Mouse (Mus musculus): Measurements from ENCODE around the gene Bmpr2. TPM values are rescaled to one million over a fixed set of nuclear protein-coding genes. Genes with fewer than 3 reads are reported as not detected.
A peak's percentile ranks its signal among the peaks of the same experiment; 100 is the strongest.

The Bmpr2 gene
- polyA plus RNA-seq, 1 experiment from 2014 or later, result 11.9 TPM

DNA sequence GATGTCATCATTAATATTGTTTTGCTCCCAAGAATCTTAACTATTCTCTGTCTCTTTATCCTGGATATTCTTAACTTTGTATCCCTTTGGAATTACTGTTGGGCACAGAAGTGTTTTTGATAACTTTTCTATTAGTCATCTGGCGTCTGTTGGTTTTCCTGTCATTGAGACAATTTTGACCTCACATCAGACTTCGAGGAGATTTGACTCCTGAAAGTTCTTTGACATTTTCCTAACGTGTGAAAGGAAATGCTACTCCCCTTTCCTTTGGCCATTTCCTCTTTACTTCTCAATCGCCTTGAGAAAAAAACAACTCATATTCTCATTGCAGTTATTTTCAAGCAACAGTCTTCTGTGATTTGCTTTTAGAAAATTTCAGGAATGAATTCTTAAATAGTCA, 2.1 kb downstream of the Bmpr2 start:
- Histone ChIP-seq H3K4me3 (ENCODE audit: low read depth, low read length) (peak overlapping the region; percentile 94), H3K4me2 (ENCODE audit: low read depth, low read length) (peak overlapping the region; percentile 57), H3K36me3 (replicated peaks; ENCODE audit: control insufficient read depth, insufficient read depth, low read depth, low read length) (no peaks in the 10 kb centered on the region), H3K9ac (replicated peaks; ENCODE audit: low read length) (no peak overlapping the region), H3K9me3 (replicated peaks; ENCODE audit: control insufficient read depth, low read length) (no peaks in the 10 kb centered on the region), H3K4me1 (ENCODE audit: control insufficient read depth, insufficient read depth, low read length) (no peaks in the 10 kb centered on the region), H3K27me3 (ENCODE audit: control insufficient read depth, insufficient read depth, low read length) (no peaks in the 10 kb centered on the region), H3K27ac (replicated peaks; ENCODE audit: low read depth, low read length) (no peak overlapping the region)
- WGBS, result 2% methylated on average over 4 of the region's 4 CpGs
- DNase-seq (ENCODE audit: low spot score) (no peak), ATAC-seq (replicated peaks; ENCODE audit: insufficient number of reproducible peaks, low FRiP score, low TSS enrichment, low read depth) (no peak)

DNA sequence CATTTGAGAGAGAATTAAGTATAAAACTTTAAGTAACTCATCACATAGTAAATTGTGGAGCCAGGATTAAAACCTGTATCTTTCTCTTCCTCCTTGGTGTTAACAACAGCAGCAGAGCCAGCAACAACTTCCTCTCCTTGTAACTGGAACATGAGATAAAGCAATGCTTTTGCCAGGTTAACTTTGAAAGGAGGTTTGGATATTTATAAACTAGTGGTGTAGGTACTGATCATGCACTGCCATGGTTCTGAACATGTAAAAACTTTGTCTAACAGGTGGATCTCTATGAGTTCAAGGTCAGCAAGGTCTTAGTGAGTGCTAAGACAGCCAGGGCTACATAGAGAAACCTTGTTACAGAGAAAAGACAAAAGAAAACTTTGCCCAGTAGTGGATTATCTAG, 3.4 kb downstream of the Bmpr2 start:
- Histone ChIP-seq H3K9ac (replicated peaks; ENCODE audit: low read length) (peak overlapping the region; percentile 32), H3K36me3 (replicated peaks; ENCODE audit: control insufficient read depth, insufficient read depth, low read depth, low read length) (no peaks in the 10 kb centered on the region), H3K27ac (replicated peaks; ENCODE audit: low read depth, low read length) (no peak overlapping the region), H3K4me2 (ENCODE audit: low read depth, low read length) (peak overlapping the region; percentile 50), H3K9me3 (replicated peaks; ENCODE audit: control insufficient read depth, low read length) (no peaks in the 10 kb centered on the region), H3K4me3 (ENCODE audit: low read depth, low read length) (peak overlapping the region; percentile 29), H3K27me3 (ENCODE audit: control insufficient read depth, insufficient read depth, low read length) (no peaks in the 10 kb centered on the region), H3K4me1 (ENCODE audit: control insufficient read depth, insufficient read depth, low read length) (no peaks in the 10 kb centered on the region)
- no peak for ATAC-seq (replicated peaks; ENCODE audit: insufficient number of reproducible peaks, low FRiP score, low TSS enrichment, low read depth)
- no peak for DNase-seq (ENCODE audit: low spot score)

DNA sequence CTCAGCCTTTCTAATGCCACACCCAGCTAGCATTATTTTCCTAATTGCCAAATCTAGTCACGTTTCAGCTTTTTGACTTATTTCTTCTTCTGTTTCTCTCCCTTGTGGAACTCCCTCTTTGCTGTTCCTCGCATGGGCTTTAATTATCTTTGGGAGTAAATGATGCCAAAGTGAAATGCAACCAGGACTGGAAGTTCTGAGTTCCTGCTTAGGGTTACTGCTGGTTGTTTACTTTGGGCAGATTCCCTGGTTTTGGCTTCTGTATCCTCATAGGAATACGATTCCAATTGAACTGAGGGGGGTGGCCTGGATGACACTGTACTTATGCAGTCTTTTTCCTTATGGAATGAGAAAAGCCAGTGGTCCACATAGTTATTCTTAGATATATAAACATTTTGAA, 8.7 kb downstream of the Bmpr2 start:
- Histone ChIP-seq H3K9me3 (replicated peaks; ENCODE audit: control insufficient read depth, low read length) (no peaks in the 10 kb centered on the region), H3K4me1 (ENCODE audit: control insufficient read depth, insufficient read depth, low read length) (no peaks in the 10 kb centered on the region), H3K36me3 (replicated peaks; ENCODE audit: control insufficient read depth, insufficient read depth, low read depth, low read length) (no peaks in the 10 kb centered on the region), H3K27me3 (ENCODE audit: control insufficient read depth, insufficient read depth, low read length) (no peaks in the 10 kb centered on the region), H3K4me3 (ENCODE audit: low read depth, low read length) (no peak overlapping the region), H3K4me2 (ENCODE audit: low read depth, low read length) (no peak overlapping the region), H3K27ac (replicated peaks; ENCODE audit: low read depth, low read length) (no peak overlapping the region), H3K9ac (replicated peaks; ENCODE audit: low read length) (no peak overlapping the region)
- 82% methylated on average over 3 of the region's 3 CpGs for WGBS
- DNase-seq (ENCODE audit: low spot score) (no peak), ATAC-seq (replicated peaks; ENCODE audit: insufficient number of reproducible peaks, low FRiP score, low TSS enrichment, low read depth) (no peak)

DNA sequence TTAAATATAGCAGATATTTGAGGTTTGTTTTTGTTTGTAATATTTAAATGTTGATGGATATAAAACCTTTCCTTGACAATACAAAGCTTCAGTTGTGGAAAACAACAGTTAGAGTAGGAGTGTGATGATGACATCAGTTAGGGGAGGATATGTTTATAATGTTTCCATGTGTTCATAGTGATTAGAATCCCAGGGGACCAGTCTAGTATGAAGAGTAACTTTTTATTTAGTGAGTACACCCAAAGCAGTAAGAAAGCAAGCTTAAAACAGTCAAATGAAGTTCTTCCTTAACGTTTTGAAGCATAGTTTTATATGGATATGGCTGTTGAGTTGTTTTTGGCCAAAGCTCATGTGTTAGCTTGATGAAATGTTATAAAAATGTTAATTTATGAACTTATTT, 17.9 kb downstream of the Bmpr2 start:
- H3K9me3 ChIP-seq (replicated peaks; ENCODE audit: control insufficient read depth, low read length), result no peaks in the 10 kb centered on the region
- no peak overlapping the region for H3K27ac ChIP-seq (replicated peaks; ENCODE audit: low read depth, low read length)
- H3K4me2 ChIP-seq (ENCODE audit: low read depth, low read length), result no peak overlapping the region
- no peaks in the 10 kb centered on the region for H3K27me3 ChIP-seq (ENCODE audit: control insufficient read depth, insufficient read depth, low read length)
- no peaks in the 10 kb centered on the region for H3K4me1 ChIP-seq (ENCODE audit: control insufficient read depth, insufficient read depth, low read length)
- 74% methylated on average over 1 of the region's 1 CpGs for WGBS
- H3K4me3 ChIP-seq (ENCODE audit: low read depth, low read length), result no peak overlapping the region
- no peak for ATAC-seq (replicated peaks; ENCODE audit: insufficient number of reproducible peaks, low FRiP score, low TSS enrichment, low read depth)
- H3K9ac ChIP-seq (replicated peaks; ENCODE audit: low read length), result no peak overlapping the region
- no peaks in the 10 kb centered on the region for H3K36me3 ChIP-seq (replicated peaks; ENCODE audit: control insufficient read depth, insufficient read depth, low read depth, low read length)
- no peak for DNase-seq (ENCODE audit: low spot score)

DNA sequence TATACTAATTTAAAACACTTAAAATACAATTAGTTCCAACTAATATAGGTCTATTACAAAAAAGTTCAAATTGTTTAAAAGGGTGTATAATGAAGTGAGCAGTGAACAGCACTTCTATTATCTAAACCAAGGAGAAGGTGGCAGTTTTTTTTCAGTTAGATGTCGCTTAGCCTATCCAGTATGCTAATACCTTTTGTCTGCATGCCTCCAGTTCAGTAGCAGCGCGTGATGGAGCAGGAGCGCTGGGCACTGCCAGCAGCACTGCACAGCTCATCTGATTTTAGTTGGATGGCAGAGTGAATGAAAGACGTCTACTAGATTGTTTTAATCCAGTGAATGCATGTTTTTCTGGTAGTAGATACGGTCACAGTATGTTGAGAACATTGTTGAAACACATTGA, 25.8 kb downstream of the Bmpr2 start:
- 82% methylated on average over 6 of the region's 6 CpGs for WGBS
- Histone ChIP-seq H3K4me3 (ENCODE audit: low read depth, low read length) (no peak overlapping the region), H3K27me3 (ENCODE audit: control insufficient read depth, insufficient read depth, low read length) (no peaks in the 10 kb centered on the region), H3K27ac (replicated peaks; ENCODE audit: low read depth, low read length) (no peak overlapping the region), H3K36me3 (replicated peaks; ENCODE audit: control insufficient read depth, insufficient read depth, low read depth, low read length) (no peaks in the 10 kb centered on the region), H3K9me3 (replicated peaks; ENCODE audit: control insufficient read depth, low read length) (no peaks in the 10 kb centered on the region), H3K4me1 (ENCODE audit: control insufficient read depth, insufficient read depth, low read length) (no peaks in the 10 kb centered on the region), H3K4me2 (ENCODE audit: low read depth, low read length) (no peak overlapping the region), H3K9ac (replicated peaks; ENCODE audit: low read length) (no peak overlapping the region)
- no peak for ATAC-seq (replicated peaks; ENCODE audit: insufficient number of reproducible peaks, low FRiP score, low TSS enrichment, low read depth)
- DNase-seq (ENCODE audit: low spot score), result no peak

DNA sequence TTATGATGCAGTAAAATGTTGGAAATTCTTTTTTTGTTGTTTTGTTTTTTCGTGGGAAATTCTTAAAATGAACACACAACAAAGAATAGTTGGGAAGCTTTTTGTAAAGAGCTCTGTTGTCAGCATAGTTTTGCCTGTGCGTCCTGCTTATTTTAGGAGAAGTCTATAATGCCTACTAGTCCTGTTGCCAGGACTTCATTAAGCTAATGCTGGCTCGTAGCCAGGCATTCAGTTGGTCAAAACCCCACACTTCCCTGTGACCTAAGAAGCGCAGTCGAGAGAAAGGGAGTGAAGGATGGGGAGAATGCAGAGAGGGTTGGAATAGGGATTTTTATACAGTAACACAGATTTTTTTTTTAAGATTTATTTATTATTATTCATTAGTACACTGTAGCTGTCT, 26.5 kb downstream of the Bmpr2 start:
- WGBS, result 90% methylated on average over 5 of the region's 5 CpGs
- H3K9me3 ChIP-seq (replicated peaks; ENCODE audit: control insufficient read depth, low read length), result no peaks in the 10 kb centered on the region
- H3K27ac ChIP-seq (replicated peaks; ENCODE audit: low read depth, low read length), result no peak overlapping the region
- no peaks in the 10 kb centered on the region for H3K36me3 ChIP-seq (replicated peaks; ENCODE audit: control insufficient read depth, insufficient read depth, low read depth, low read length)
- no peak overlapping the region for H3K9ac ChIP-seq (replicated peaks; ENCODE audit: low read length)
- no peaks in the 10 kb centered on the region for H3K27me3 ChIP-seq (ENCODE audit: control insufficient read depth, insufficient read depth, low read length)
- DNase-seq (ENCODE audit: low spot score) (no peak), ATAC-seq (replicated peaks; ENCODE audit: insufficient number of reproducible peaks, low FRiP score, low TSS enrichment, low read depth) (no peak)
- no peak overlapping the region for H3K4me2 ChIP-seq (ENCODE audit: low read depth, low read length)
- no peaks in the 10 kb centered on the region for H3K4me1 ChIP-seq (ENCODE audit: control insufficient read depth, insufficient read depth, low read length)
- no peak overlapping the region for H3K4me3 ChIP-seq (ENCODE audit: low read depth, low read length)

DNA sequence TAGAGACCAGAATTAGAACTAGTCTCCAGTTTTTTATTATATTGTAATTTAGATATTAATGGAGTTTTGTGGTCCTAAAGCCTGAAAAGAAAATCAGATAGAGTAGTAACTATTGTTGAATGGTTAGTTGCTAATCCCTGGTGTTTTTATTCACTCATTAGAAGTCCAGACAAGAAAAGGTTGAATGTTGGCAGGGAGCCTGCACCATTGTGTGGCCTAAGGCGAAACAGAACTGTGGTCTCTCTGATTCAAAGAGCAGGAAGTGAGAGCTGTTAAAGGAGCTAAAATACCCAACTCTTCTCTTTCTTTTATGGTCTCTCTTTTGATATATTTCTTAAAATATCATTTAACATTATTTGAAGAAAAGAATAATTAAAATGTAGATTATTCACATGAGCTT, 32.1 kb downstream of the Bmpr2 start:
- Histone ChIP-seq H3K4me2 (ENCODE audit: low read depth, low read length) (no peak overlapping the region), H3K4me1 (ENCODE audit: control insufficient read depth, insufficient read depth, low read length) (no peaks in the 10 kb centered on the region), H3K27me3 (ENCODE audit: control insufficient read depth, insufficient read depth, low read length) (no peaks in the 10 kb centered on the region), H3K9me3 (replicated peaks; ENCODE audit: control insufficient read depth, low read length) (no peaks in the 10 kb centered on the region), H3K27ac (replicated peaks; ENCODE audit: low read depth, low read length) (no peak overlapping the region), H3K4me3 (ENCODE audit: low read depth, low read length) (no peak overlapping the region), H3K9ac (replicated peaks; ENCODE audit: low read length) (no peak overlapping the region), H3K36me3 (replicated peaks; ENCODE audit: control insufficient read depth, insufficient read depth, low read depth, low read length) (no peaks in the 10 kb centered on the region)
- ATAC-seq (replicated peaks; ENCODE audit: insufficient number of reproducible peaks, low FRiP score, low TSS enrichment, low read depth), result no peak
- DNase-seq (ENCODE audit: low spot score), result no peak
- 56% methylated on average over 1 of the region's 1 CpGs for WGBS

DNA sequence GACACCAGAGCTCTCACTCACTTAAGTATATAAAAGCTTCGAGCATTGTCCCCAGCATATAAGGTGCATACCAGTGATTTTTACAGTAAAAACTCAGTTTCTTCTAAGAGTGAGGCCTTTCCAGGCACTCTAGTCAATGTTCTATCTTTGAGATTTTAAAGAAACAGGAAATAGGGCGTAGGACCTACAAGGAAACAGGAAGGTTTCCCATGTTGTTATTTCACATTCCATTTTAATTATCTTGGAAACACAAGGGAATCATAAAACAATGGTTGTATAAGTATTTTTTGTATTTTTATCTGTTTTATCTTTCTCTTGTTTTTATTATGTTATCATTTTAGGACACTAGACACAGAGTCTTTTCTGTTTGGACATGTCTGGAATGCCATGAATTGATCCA, 34.7 kb downstream of the Bmpr2 start:
- no peaks in the 10 kb centered on the region for H3K27me3 ChIP-seq (ENCODE audit: control insufficient read depth, insufficient read depth, low read length)
- WGBS, result 83% methylated on average over 2 of the region's 2 CpGs
- no peak overlapping the region for H3K9ac ChIP-seq (replicated peaks; ENCODE audit: low read length)
- H3K9me3 ChIP-seq (replicated peaks; ENCODE audit: control insufficient read depth, low read length), result no peaks in the 10 kb centered on the region
- ATAC-seq (replicated peaks; ENCODE audit: insufficient number of reproducible peaks, low FRiP score, low TSS enrichment, low read depth), result no peak
- DNase-seq (ENCODE audit: low spot score), result no peak
- H3K4me1 ChIP-seq (ENCODE audit: control insufficient read depth, insufficient read depth, low read length), result no peaks in the 10 kb centered on the region
- no peak overlapping the region for H3K4me2 ChIP-seq (ENCODE audit: low read depth, low read length)
- H3K4me3 ChIP-seq (ENCODE audit: low read depth, low read length), result no peak overlapping the region
- no peak overlapping the region for H3K27ac ChIP-seq (replicated peaks; ENCODE audit: low read depth, low read length)
- H3K36me3 ChIP-seq (replicated peaks; ENCODE audit: control insufficient read depth, insufficient read depth, low read depth, low read length), result no peaks in the 10 kb centered on the region

DNA sequence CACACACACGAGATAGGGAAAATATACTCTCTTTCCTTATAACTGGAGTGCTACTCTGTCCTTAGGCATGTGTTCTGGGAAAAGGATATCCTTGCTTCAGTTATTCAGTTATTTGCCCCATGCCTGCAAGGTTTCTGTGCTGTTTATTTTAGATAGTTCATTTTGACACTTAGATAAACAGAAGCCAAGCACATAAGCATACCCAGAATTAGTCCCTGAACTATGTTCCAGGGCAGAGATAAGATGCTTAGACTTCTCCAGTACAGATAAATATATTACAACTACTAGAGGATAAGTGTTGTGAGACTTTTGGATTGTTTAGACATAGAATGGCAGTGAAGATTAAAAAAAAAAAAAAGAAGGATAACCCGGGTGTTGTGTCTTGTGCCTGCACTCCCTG, 41.2 kb downstream of the Bmpr2 start:
- ATAC-seq (replicated peaks; ENCODE audit: insufficient number of reproducible peaks, low FRiP score, low TSS enrichment, low read depth), result no peak
- DNase-seq (ENCODE audit: low spot score), result no peak
- H3K36me3 ChIP-seq (replicated peaks; ENCODE audit: control insufficient read depth, insufficient read depth, low read depth, low read length), result no peaks in the 10 kb centered on the region
- WGBS, result 64% methylated on average over 2 of the region's 2 CpGs
- H3K4me3 ChIP-seq (ENCODE audit: low read depth, low read length), result no peak overlapping the region
- no peaks in the 10 kb centered on the region for H3K4me1 ChIP-seq (ENCODE audit: control insufficient read depth, insufficient read depth, low read length)
- no peak overlapping the region for H3K27ac ChIP-seq (replicated peaks; ENCODE audit: low read depth, low read length)
- H3K9ac ChIP-seq (replicated peaks; ENCODE audit: low read length), result no peak overlapping the region
- H3K9me3 ChIP-seq (replicated peaks; ENCODE audit: control insufficient read depth, low read length), result no peaks in the 10 kb centered on the region
- no peak overlapping the region for H3K4me2 ChIP-seq (ENCODE audit: low read depth, low read length)
- H3K27me3 ChIP-seq (ENCODE audit: control insufficient read depth, insufficient read depth, low read length), result no peaks in the 10 kb centered on the region

Measured in embryonic facial prominence, embryonic 11.5 days (tissue).